Mouse (Mus musculus) gastrocnemius, postnatal 14 days (tissue): ENCODE data around the gene Olfr73. TPM values are rescaled to one million over a fixed set of nuclear protein-coding genes. Genes with fewer than 3 reads are reported as not detected.
"Not testable (repeated sequence)": the region's sequence is repeated elsewhere in the genome, so short reads cannot be mapped to it uniquely, and the experiment has no call there.

ENCODE experiments used
- DNase-seq: peaks from one replicate; pipeline ENCODE4 v3.0.0; 2021; ENCODE audit warnings: mixed read lengths
- intact Hi-C: fragments of 180-260 bp; cut with DNase I; formaldehyde crosslinking; loops from one replicate; pipeline ENCODE4 v1.15.1; 2025; ENCODE audit warnings: low total_unique reads
- long read RNA-seq, 2 experiments: library from polyadenylated mRNA; stranded (forward); transcript quantifications; one replicate each; pipeline ENCODE4 v2.0.0; 2021
- total RNA-seq, 2 experiments: library from RNA; stranded (reverse); gene quantifications; 2 replicates each; pipeline ENCODE4 v1.2.3; 2021

Gene Olfr73
- total RNA-seq: not detected
- long read RNA-seq, experiment 1: 0 reads
- long read RNA-seq, experiment 2: 0 reads

DNA sequence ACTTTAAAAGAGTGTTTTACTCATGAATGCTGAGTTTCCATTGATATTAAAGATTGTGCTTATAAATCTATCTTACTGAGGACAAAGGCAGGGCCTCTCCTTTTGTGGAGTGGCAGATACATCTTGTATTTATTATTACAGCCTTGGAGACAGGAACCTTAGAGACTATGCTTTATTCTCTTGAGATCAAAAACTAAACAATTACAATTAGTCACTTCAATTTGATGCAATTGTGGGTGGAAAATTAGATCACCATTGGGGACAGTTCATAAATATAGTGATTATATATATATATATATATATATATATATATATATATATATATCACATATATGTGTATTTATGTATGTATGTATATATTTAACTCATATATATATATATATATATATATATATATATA is at the start of gene Olfr73:
Gene Olfr73, minus strand, starts transcription at position 101 of the 400 bp plus-strand sequence.
- no peak for DNase-seq
- intact Hi-C loops: no loop called here

DNA sequence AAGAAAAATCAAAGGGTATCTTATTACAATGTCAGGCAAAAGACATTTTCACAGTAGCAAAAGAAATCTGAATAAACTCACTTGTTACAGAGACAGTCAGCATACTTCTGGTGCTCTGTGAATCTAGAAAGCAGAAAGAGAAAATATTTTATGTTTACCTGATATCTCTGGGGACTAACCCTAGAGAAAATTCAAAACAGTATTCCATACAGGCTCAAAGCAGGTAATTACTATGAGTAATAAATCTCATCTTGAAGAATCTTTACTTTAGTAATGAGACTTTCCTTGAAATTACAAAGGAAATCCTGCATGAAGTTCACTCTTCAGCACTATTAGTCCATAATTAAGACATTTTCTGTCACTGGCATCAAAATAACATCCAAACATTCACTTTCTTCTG is 34.2 kb upstream of the Olfr73 start, which contains the start of gene Olfr1163:
Gene Olfr1163, minus strand, starts transcription at position 101 of the 400 bp plus-strand sequence.
- intact Hi-C loops: no loop called here
- DNase-seq: no peak

- intact Hi-C loops: no loop called here
- no peak for DNase-seq
Observed at GRCm38 (mm10) chr2:88063587-88063986, 26.1 kb upstream of the Olfr73 start.

GRCm38 (mm10) chr2:88051029-88051428 is 13.5 kb upstream of the Olfr73 start, which contains the start of gene Olfr1162:
TSS of gene Olfr1162 (minus strand) at chr2:88051129.
- no peak for DNase-seq
- intact Hi-C loops: no loop called here

GRCm38 (mm10) chr2:88022474-88022873 is 15.0 kb downstream of the Olfr73 start, which contains the start of gene Olfr1161:
TSS of gene Olfr1161 (plus strand) at chr2:88022774.
- DNase-seq, intact Hi-C loops: not testable (repeated sequence)

DNA sequence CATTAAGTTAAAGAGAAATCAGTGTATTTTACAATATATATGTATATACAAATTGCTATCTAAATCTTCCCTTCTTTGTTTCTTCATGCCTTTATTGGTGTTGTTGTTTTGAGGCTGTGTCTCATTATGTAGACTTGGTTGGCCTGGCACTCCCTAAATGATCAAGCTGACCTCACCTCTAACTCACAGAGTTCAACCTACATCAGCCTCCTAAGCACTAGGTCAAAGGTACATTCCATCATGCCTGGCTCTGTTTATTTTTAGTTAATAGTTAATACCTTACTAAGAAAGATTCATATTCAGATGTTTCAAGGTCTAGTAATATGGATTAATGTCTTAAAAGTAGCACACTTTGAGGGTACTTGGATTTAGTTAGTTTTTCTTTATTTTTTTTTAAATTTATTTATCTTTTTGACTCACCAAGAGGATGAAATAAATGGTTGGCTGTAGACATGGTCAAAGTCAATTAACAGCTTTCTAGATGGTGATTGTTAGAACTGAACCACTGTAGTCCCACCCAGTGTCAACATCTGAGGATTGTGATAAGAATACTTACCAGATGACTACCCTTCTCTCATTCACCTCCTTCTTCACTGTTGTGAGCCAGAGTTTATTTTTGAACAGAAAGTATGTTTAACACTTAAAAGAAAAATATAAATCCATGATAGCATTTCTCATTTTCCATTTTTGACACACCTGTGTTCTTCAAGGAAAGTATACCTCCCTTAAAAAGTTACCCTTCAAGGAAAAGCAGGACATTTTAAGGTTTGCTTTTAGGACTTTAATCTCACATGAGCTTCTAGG is 29.8 kb downstream of the Olfr73 start, which contains the start of gene Olfr1160:
Gene Olfr1160, minus strand, starts transcription at position 754 of the 804 bp plus-strand sequence.
- intact Hi-C loops: no loop called here
- DNase-seq: no peak

- intact Hi-C loops: no loop called here
- no peak for DNase-seq
Observed at GRCm38 (mm10) chr2:87989813-87990212, 47.7 kb downstream of the Olfr73 start, which contains the start of gene Olfr1158. TSS of gene Olfr1158 (plus strand) at chr2:87990113.

Other genes with a start within 250 kb of the Olfr73 start
- not detected for gene Olfr1143, start 237.1 kb downstream of the Olfr73 start, total RNA-seq
- gene Olfr1145, start 227.9 kb downstream of the Olfr73 start, total RNA-seq: not detected
- gene Olfr1148, start 207.2 kb downstream of the Olfr73 start, total RNA-seq: not detected
- gene Olfr1150-ps1, start 193.7 kb downstream of the Olfr73 start, total RNA-seq: not detected
- not detected for gene Olfr1151, start 181.8 kb downstream of the Olfr73 start, total RNA-seq
- not detected for gene Olfr1152, start 171.2 kb downstream of the Olfr73 start, total RNA-seq
- not detected for gene Olfr1153, start 142.7 kb downstream of the Olfr73 start, total RNA-seq
- not detected for gene Olfr1154, start 132.5 kb downstream of the Olfr73 start, total RNA-seq
- gene Olfr1155, start 92.6 kb downstream of the Olfr73 start, total RNA-seq: not detected
- not detected for gene Olfr1156, start 84.6 kb downstream of the Olfr73 start, total RNA-seq
- gene Olfr1157, start 69.4 kb downstream of the Olfr73 start, total RNA-seq: not detected
- not detected for gene Olfr74, start 63.0 kb downstream of the Olfr73 start, total RNA-seq
- gene Olfr1158, start 47.6 kb downstream of the Olfr73 start, total RNA-seq: not detected
- gene Olfr1160, start 29.4 kb downstream of the Olfr73 start, total RNA-seq: not detected
- gene Olfr1161, start 14.9 kb downstream of the Olfr73 start, total RNA-seq: not detected
- gene Olfr1162, start 13.4 kb upstream of the Olfr73 start, total RNA-seq: not detected
- not detected for gene Olfr1163, start 34.1 kb upstream of the Olfr73 start, total RNA-seq
- gene Olfr1164, start 56.3 kb upstream of the Olfr73 start, total RNA-seq: not detected
- not detected for gene Olfr1166, start 90.6 kb upstream of the Olfr73 start, total RNA-seq
- gene Olfr1167, start 117.5 kb upstream of the Olfr73 start, total RNA-seq: not detected
- gene Olfr1168, start 144.2 kb upstream of the Olfr73 start, total RNA-seq: not detected
- gene Olfr1170, start 190.6 kb upstream of the Olfr73 start, total RNA-seq: not detected
- not detected for gene Olfr1173, start 242.2 kb upstream of the Olfr73 start, total RNA-seq